Mouse (Mus musculus) urinary bladder, adult 2 months (tissue): Measurements from ENCODE around the gene Mettl6. TPM values are rescaled to one million over a fixed set of nuclear protein-coding genes. Genes with fewer than 3 reads are reported as not detected.
"Not testable (repeated sequence)": the region's sequence is repeated elsewhere in the genome, so short reads cannot be mapped to it uniquely, and the experiment has no call there.

Experiments
- DNase-seq: peaks from one replicate; pipeline ENCODE4 v3.0.0; 2022; ENCODE audit warnings: low spot score
- polyA plus RNA-seq: library from polyadenylated mRNA; depleted of rRNA; stranded (reverse); fragments of >200 nt; gene quantifications from 2 replicates; pipeline ENCODE4 v1.2.3, GENCODE M21; 2012

Mettl6 gene
- polyA plus RNA-seq, 1 experiment, result 15.0 TPM

- DNase-seq, result no peak
Measured at GRCm38 (mm10) chr14:31473297-31473696, 21.5 kb downstream of the Mettl6 start.

GRCm38 (mm10) chr14:31472451-31473061 lies 22.3 kb downstream of the Mettl6 start:
- no peak for DNase-seq

- no peak for DNase-seq
Measured at GRCm38 (mm10) chr14:31469711-31470110, 25.1 kb downstream of the Mettl6 start.

- DNase-seq, result no peak
Measured at GRCm38 (mm10) chr14:31464176-31464575, 30.7 kb downstream of the Mettl6 start.

GRCm38 (mm10) chr14:31462886-31463285 lies 32.0 kb downstream of the Mettl6 start:
- no peak for DNase-seq

GRCm38 (mm10) chr14:31462226-31462625 lies 32.6 kb downstream of the Mettl6 start:
- DNase-seq, result not testable (repeated sequence)

GRCm38 (mm10) chr14:31458006-31458405 lies 36.8 kb downstream of the Mettl6 start:
- no peak for DNase-seq

GRCm38 (mm10) chr14:31456064-31456721 lies 38.6 kb downstream of the Mettl6 start:
- no peak for DNase-seq

- no peak for DNase-seq
Measured at GRCm38 (mm10) chr14:31454849-31455566, 39.8 kb downstream of the Mettl6 start.

- DNase-seq, result not testable (repeated sequence)
Measured at GRCm38 (mm10) chr14:31453946-31454345, 40.9 kb downstream of the Mettl6 start.

GRCm38 (mm10) chr14:31448994-31449393 lies 45.8 kb downstream of the Mettl6 start:
- no peak for DNase-seq

GRCm38 (mm10) chr14:31443616-31444015 lies 51.2 kb downstream of the Mettl6 start:
- DNase-seq, result no peak

- no peak for DNase-seq
Measured at GRCm38 (mm10) chr14:31440725-31441124, 54.1 kb downstream of the Mettl6 start.

- DNase-seq, result no peak
Measured at GRCm38 (mm10) chr14:31440230-31440629, 54.6 kb downstream of the Mettl6 start.

- DNase-seq, result no peak
Measured at GRCm38 (mm10) chr14:31439279-31439678, 55.6 kb downstream of the Mettl6 start.

GRCm38 (mm10) chr14:31437826-31438529 lies 56.9 kb downstream of the Mettl6 start:
- no peak for DNase-seq

- peak; percentile 90 for DNase-seq
Measured at GRCm38 (mm10) chr14:31435930-31436693, 58.7 kb downstream of the Mettl6 start, which contains the start of gene Sh3bp5. TSS of gene Sh3bp5 (minus strand) at chr14:31436078.

- DNase-seq, result no peak
Measured at GRCm38 (mm10) chr14:31435018-31435915, 59.6 kb downstream of the Mettl6 start.

- DNase-seq, result no peak
Measured at GRCm38 (mm10) chr14:31434426-31434825, 60.4 kb downstream of the Mettl6 start.

- no peak for DNase-seq
Measured at GRCm38 (mm10) chr14:31433851-31434360, 60.9 kb downstream of the Mettl6 start.
